Mouse (Mus musculus) lung, adult 2 months (tissue): Measurements from ENCODE around the gene Selenon.

Source experiments
- CTCF ChIP-seq: fragments of 200-500 bp; IDR thresholded peaks from 2 replicates; pipeline ENCODE4 v1.5.1; 2011; ENCODE audit warnings: mild to moderate bottlenecking, low read length, control low read depth; ENCODE audit not compliant: insufficient read depth
- POLR2A ChIP-seq: fragments of 200-500 bp; IDR thresholded peaks from 2 replicates; pipeline ENCODE4 v1.6.1; 2011; ENCODE audit warnings: low read depth, mild to moderate bottlenecking, control low read depth, low read length, borderline replicate concordance; ENCODE audit errors: extremely low read depth

- no peak for TF ChIP-seq POLR2A
- no peak for TF ChIP-seq CTCF
Observed at GRCm38 (mm10) chr4:134600060-134600459, 48.1 kb upstream of the Selenon start.
